Mouse (Mus musculus): Measurements from ENCODE around the gene Vtcn1.
"Not testable (repeated sequence)": the region's sequence is repeated elsewhere in the genome, so short reads cannot be mapped to it uniquely, and the experiment has no call there.

Gene Vtcn1

DNA sequence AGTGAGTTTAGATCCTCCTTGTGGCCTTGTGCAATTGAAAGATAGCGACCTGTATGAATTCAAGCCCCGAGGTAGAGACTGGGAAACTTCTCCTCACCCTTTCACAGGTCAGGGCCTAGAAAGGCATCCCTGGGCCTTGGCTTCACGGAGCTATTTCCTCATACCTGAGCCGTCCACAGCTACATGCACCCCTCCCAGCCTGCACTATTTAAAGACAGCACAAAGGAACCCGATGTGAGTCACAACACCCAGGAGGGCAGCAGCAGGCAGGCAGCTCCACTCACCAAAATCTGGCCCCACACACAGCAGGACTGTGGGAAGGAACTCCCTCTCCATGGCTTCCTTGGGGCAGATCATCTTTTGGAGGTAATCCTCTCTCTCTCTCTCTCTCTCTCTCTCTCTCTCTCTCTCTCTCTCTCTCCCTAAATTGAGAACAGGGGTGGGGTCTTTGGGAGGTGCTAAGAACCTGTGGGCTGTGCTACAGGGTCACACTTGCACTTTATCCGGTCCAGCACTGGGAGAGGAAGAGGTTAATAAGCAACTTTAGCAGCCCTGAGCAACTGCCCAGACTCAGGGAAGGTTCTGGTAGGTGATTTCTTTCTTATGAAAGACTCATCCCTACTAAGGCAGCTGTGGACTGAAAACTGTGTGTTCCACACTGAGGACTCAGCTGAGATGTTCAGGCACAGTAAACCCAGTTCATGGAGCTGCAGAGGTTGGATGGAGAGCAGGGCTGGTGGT is at the start of gene Vtcn1:
Vtcn1 (plus strand) TSS at position 235 of the 741 bp plus-strand sequence.
- no peak for DNase-seq

DNA sequence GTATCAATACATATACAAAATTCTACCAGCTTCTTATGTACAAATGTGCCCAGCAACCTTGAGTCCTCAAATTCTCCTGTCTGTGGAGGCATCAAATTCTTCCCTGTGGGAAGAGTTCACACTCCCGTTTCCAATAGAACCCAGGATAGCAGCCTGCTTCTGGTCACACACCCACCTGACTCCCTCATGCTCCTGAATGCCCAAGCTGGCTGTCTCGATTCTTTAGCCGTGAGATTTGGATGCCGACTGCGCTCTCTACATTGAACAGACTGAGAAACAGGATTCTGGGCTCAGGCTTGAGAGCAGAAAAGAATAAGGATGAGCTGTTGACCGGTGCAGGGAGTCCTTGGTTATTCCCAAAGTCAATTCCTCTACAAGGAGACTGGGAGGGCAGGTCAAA is 48.3 kb upstream of the Vtcn1 start:
- DNase-seq: no peak

DNA sequence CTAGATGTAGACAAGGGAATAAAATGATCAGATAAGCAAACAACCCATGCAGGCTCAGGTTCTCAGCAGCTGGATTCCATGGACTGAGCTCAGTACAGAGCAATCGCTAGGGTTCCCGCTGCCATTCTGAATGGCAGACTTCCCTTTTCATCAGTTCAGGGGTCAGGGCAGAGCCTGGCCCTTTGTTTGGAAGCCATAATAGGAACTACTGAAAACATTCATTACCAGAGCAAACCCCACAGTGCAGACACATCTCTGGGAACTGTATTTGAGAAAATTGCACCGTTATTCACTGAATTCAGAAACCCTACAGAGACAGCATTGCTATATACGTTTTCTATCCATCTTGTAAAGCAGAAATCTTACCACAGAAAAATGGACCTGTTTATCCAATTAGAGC is 47.7 kb upstream of the Vtcn1 start:
- no peak for DNase-seq

DNA sequence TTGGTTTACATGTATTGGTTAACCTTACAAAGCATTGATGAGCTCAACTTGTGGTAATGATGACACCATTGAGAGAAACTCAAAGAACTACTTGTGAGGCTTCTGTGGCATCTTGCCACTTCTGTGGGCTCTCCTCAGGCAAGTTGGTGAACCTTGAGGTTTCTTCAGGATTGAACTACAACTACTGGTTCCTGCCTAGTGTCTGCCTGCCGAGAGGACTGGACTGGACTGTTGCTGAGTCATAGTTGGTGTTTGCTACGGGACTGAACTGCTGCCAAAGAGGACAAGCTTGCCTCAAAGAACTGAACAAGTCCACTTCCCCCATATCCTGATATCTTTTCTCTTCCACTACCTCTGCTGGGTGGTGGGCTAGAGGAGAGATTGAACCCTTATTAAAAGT is 39.2 kb upstream of the Vtcn1 start:
- DNase-seq: no peak

DNA sequence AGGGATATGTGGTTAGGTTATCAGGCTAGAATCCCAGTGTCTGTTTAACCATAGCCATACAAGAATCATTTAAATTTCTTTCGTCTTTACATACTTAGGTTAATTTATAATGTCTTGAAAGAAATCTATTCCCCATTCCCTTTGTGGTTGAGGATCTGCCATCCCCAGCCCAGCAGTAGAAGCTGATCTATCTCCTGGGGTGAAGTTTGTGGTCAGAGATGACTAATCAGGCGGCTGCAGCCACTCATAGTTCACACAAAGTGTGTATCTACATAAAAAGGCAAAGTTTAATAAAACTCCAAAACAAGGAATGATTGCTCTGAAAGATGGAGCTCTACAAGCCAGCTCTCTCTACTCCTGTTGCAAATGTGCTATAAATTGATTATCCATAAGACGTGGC is 33.6 kb upstream of the Vtcn1 start:
- DNase-seq: no peak

DNA sequence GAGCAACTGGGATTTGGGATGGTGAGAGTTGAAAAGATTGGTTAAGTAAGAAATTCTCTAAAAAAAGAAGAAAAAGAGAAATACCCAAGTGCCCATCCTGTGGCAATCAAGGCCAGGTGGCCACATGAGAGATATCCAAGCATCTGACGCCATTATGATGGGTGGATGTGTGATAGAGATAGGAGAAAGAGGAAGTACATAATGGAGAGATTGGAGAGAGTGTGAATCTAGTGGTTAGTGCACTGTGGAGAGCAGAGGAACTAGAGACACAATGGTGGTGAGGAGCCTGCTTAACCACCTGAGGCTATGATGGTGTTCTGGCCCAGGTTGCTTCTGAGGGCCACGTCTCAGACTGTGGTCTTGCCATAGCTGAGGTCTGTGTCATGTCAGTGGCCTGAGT is 31.9 kb upstream of the Vtcn1 start:
- no peak for DNase-seq

DNA sequence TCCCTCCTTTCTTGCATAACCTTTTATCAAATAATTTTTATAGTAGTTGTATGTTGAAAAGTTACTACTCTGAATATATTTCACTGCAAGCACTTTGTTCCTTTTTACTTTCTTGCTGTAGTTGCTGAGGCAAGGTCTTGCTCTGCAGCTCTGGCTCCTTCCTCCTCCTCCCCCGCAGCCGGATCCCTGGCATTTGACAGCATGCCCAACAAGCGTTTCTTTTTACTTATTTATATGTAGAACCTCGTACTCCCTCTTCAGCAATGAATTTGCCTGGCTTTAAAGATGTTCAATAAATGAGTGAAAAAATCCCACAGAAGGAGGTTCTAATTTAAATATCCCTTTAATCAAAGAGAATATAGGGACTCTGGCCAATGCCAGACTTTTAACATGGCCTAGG is 28.7 kb upstream of the Vtcn1 start:
- DNase-seq: no peak

DNA sequence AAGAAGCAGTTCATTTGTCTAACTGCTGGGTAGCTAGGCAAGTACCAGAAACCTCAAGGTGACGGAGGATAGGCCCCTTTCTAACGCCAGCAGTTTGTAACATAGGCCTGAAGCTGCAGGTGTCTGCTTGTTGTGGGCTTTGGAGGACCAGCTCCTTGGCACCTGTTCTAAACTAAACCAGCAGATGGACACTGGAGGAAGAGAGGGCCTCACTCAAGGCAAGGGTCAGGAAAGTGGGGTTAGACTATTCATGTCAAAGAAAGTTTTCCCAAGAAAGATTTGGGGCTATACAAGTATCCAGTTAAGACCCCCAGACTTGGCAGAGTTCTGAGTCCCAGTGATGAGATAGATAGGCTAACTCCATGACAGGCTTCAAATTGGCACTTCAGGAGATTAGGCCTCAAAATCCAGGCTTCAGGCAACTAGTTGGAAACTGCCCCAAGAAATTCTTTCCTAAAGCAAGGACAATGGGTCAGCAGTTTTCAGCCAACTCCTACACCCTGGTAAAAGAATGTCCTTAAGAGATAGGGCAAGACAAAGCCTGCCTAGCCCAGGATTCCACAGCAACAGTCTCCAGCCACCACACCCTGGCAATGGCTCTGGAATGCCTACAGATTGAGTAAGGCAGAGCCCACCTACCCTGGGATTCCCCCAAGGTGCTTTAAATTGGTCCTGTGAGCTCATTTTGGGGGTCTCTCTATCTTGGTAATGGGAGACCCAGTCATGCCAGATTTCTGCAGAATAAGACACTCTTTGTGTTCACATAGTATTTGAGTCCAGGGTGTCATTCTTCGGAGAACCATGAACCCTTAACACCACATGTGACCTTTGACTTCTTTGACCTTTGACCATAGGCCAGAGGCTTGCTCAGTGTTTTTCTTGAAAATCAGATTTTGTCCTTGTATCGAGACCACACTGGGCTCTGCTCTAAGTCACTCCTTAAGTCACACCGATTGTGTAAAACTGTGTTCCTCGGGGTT is 27.8 kb upstream of the Vtcn1 start:
- DNase-seq: no peak

DNA sequence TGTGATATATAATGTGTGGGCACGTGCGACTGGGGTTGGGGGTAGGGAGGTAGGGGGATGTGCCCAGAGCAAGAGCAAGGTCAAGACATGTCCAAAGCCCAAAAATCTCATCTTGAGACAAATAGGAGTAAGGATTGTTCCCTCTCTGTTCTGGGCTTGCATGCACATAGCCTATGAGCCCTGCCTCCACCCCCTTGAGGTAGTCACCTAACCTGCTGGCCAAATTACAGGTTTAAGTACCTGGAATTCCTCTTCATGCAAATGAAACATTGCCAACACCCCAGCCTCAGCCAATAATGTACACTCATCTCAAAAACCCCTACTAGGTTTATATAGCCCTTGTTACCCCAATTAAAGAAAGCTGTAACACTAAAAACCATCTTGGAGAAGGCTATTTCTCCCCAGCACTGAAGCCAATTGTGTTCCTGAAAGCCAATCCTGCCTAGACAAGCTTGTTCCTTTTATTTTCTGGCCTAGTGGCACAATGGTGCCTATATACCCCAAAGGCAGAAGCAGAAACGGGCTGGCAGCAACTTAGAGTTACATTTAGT is 26.3 kb upstream of the Vtcn1 start:
- DNase-seq: no peak

DNA sequence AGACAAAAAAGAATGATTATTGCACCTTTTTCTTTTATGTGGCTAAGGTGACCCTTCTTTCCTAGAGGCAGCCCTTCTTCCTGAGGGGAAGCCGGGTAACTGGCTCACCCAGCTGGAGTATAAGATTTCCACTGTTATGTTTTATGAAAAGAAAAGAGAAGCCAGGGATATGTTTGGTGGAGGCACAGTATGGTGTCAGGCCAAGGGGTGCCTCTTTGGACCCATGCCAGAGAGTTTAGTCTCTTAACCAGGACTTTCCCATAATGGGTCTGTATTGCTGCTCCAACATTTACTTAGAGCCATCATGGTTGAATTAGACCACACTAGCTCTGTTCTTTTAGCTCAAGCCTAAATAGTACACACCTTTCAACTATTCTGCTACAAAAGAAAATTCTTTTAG is 20.3 kb upstream of the Vtcn1 start:
- DNase-seq: no peak

DNA sequence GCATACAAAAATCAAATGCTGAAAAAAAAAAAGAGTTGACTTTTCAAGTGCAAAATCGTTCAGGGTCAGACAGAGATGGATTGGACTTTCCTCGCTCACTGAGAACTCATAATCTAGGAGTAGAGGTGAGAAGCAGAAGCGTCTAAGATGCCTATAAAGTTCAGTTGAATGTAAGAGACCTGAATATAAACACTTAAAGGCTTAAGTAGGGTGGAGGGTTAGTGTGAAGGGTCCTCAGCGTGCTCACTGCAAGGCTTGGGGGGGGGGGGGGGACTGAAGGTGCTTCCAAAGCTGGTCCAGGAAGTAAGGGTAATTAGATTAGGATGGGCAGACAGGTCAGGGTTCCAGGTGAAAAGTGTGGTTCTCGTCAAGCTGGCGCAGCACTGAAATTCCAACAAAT is 19.3 kb upstream of the Vtcn1 start:
- no peak for DNase-seq

DNA sequence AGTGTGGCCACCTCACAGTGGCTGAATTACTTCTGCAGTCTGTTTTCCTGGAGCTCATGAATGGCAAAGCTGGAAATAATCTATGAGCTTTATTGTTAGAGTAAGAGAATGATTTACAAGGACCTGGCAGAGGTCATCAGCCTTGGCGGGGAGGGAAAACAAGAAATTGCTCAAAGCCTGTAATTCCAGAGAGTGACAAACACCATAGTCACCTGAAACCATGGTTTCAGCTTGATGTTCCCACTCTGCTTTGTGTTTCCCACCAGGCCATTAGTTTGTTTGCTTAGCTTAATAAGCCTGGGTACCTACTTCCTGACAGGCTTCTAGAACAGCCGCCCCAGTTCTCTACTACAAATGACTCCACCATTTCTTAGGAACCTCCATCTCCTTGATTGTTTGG is 14.8 kb upstream of the Vtcn1 start:
- no peak for DNase-seq

DNA sequence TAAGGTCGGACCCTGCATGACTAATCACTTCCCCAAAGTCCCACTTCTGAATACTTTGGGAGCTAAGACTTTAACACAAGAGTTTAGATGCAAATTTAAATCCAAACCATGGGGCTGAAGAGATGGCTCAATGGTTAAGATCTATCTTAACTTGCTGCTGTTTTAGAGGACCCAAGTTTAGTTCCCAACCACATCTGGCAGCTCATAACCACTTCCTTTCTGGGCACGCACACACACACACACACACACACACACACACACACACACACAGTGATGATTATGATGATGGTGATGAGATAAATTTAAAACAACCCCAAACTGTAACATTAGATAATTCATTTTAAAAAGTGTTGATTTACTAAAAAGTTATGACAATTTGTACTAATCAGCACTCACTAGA is 13.4 kb upstream of the Vtcn1 start:
- DNase-seq: no peak

DNA sequence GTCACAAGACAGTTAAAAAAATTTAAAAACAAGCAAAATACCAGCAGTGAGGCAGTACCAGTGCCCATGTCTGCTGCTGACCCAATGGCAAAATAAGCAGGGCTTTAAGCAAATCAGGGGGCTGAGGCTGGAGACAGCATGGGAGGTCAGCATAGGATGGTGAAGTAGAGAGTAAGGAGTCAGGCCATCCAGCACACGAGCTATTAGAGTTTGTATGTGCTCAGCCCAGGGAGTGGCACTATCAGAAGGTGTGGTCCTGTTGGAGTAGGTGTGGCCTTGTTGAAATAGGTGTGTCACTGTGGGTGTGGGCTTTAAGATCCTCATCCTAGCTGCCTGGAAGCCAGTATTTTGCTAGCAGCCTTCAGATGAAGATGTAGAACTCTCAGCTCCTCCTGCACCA is 9.8 kb upstream of the Vtcn1 start:
- not testable (repeated sequence) for DNase-seq

DNA sequence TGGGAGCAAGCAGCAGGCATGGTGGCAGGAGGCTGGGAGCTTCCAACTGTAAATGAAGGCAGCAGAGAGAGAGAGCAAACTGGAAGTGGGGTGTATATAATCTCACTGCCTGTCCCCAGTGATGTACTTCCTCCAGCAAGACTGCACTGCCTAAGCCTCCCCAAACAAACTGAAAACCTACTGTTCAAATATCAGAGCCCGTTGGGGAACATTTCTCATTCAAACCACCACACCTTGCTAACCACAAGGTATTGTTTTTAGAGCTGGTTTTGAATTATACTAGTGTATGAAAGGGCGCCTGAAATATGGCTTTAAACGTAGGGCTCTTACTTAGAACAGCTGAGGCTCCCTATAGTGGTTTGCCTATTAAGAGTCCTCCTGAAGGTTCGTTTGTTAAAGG is 6.5 kb upstream of the Vtcn1 start:
- no peak for DNase-seq

DNA sequence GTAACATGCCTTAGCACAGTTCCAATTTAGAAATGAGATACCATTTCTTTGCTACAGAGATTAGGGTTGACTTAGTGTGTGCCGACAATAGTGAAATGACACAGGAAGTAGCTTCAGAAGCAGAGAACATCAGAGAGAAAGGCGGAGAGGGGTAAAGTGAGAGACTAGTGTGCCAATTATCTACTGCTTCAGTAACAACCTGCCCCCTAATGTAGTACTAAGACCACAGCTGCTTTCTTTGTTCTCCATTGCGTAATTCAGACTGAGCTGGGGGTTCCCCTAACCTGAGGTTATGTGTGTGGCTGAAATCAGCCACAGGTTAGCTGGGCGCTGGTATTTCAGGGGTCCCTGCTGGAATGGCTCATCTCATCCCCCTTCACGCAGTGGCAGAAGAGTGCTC is 5.7 kb upstream of the Vtcn1 start:
- DNase-seq: no peak

DNA sequence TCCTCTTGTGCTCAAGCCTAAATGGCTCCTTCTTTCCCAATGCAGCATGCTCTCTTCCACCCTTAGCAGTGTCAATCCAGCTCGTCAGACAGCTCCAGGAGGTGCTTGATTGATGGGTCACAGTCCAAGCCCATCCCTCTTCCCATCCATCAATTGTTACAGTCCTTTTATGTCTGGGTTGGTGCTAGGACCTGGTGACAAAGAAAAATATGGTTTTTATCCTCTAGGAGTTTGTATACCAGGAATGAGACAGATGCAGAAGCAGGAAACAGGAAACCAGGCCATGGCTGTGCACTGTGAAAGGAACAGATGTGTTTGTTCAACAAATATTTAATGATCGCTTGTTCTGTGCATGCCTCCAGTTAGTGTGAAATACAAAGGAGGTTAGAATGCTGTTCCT is 4.4 kb upstream of the Vtcn1 start:
- DNase-seq: no peak

DNA sequence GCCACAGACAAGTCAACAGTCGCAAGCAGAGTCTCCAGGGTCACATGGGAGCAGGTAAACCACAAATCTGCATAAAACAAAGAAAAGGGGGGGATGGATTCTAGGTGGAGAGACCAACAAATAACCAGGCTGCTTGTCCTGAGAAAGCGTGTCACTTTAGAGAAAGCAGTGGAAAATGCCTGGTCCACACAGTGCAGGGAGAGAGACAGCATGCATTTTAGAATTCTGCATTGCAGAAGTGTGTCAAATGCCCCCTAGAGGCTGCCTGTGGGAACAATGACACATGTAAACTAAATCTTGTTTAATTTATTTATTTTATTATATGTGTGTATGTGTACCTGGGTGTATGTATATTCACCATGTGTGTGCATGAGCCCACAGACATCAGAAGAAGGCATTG is 4.0 kb upstream of the Vtcn1 start:
- no peak for DNase-seq

DNA sequence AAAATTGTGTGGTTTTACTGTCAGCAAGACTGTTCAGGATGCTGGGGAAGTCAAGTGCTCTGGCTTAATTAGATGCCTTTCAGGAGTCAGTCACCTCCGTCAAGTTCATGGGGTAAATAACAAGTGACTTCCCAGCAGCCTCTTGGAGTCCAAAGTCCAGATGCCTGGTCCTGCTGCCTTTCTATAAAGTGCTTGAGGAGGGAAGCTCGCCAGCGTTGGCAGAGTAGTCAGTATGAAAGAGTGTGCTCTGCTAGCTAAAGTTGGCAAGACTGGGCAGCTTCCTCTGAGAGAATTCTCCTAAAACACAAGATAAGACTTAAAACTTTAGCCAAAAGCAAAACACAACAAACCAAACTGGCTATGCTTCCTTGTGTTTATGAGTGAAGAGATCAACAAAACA is 18.5 kb downstream of the Vtcn1 start:
- DNase-seq: no peak

DNA sequence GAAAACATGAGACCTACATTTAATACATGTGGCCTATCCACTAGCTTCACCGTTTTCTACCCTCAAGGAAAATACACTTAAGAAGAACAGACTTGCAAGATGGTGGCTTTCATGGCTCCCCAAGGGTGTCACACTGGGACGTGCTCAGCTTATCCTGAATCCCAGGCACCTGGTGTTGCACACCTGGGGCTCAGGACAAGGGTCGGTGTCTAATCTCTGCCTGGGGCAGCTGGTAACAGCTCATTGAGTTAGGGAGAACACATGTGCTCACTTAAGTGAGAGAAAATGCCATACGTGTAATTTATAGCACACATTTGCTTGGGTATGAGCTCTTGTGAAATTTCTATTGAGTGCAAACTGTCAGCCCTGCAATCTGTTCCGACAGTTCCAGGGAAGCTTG is 19.1 kb downstream of the Vtcn1 start:
- no peak for DNase-seq

DNA sequence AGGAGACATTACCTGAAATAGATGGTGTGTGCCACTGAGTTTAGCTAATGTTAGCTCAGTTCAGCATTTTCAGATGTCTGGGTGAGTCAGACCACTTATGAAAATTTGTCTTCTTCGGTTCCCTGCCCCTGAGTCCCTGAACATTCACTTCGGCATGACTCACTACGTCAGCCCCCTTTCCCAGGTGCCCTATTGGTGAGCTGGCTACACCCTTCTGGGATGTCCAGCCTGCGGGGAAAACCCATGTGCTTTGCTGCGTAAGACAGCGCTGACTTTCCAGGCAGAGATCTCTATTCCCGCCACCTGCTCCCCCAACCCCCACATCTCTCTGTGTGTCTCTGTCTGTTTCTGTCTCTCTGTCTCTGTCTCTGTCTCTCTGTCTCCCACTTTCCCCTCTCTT is 23.1 kb downstream of the Vtcn1 start:
- DNase-seq: no peak

DNA sequence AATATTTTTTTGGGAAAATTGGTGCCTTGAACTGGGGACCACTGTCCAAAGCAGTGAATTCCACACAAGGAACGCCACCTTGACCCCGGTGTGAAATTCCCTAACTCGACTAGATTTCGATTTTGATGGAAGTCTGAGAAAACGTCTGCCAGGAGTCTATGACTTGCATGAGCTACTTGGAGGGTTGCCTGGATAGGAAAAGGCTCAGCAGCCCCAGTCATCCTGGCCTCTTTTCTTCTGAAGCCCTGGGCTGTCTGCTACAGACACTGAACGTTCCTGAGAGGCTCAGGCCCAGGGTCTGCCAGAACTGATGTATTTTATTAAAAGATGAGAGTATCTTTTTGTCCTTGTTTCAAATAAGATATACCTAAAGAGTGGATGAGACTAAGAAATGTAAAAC is 25.2 kb downstream of the Vtcn1 start:
- DNase-seq: peak; percentile 4

DNA sequence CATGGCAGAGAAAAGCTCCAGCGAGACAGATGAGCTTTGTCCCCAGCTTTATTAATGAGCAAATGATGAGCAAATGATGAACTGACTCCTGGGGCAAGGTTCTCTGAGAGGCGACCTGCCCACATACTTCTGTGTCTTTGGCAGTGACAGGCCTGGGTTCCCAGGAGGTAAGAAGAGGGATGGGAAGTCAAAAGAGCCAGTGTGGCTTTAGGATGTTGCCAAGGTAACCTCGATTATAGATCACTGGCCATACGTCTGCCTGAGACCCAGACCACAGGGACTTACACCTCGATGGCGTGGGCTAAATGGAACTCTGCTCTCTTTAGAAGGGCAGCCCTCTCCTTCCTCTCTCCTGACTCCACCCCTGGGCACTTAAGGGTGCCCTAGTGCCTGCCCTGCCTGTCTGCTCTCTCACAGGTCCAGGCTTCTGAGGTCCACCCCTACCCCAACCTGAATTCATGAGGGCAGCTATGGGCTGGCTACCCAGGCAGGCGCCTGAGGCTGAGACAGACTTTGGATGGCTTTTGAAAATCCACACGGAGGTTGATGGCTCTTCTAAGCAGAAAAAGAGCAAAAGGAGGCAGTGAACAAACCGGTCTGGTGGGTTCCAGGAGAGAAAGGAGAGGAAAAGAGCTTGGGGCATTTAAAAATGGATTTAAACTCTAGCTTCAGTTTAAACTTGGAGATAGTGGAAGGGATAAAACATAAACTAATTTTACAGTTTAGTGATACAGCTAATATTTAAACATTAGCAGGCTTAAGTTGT is 31.0 kb downstream of the Vtcn1 start:
- DNase-seq: no peak

Data from cerebellum, adult 9-11 months (tissue).